Mouse (Mus musculus): ENCODE results near the gene Riox1.

The Riox1 gene

DNA sequence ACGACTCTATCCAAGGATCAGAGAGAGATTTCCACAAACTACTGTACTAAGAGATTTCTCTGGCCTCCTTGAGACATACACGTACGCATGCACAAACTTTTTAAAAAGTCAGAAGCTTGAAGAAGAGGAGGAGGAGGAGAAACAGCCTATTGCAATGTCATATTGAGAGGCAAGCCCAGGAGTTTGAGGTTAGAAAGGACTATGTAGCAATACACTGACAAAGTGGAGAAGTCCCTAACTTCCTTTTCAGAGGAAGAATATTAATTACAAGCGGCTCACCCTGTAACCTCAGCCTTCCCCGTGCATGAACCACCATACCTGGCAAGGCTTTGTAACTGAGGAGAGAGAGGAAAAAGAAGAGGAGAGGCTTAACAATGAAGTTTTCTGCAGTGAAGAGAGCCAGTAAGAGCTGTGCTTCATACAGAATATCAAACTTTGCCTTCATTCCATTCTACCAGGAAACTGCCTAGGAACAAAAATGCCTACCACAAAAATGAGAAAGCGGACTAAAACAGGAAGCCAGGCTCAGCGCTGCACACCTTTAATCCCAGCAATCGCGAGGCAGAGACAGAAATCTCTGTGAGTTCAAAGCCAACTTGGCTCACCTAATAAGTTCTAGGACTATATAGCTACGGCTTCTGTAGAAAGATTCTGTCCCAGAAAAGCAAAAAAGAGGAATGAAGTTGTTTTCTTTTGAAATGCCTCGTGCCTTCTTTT, 474 bp upstream of the Riox1 start:
- no peak for DNase-seq (ENCODE audit: low spot score)

DNA sequence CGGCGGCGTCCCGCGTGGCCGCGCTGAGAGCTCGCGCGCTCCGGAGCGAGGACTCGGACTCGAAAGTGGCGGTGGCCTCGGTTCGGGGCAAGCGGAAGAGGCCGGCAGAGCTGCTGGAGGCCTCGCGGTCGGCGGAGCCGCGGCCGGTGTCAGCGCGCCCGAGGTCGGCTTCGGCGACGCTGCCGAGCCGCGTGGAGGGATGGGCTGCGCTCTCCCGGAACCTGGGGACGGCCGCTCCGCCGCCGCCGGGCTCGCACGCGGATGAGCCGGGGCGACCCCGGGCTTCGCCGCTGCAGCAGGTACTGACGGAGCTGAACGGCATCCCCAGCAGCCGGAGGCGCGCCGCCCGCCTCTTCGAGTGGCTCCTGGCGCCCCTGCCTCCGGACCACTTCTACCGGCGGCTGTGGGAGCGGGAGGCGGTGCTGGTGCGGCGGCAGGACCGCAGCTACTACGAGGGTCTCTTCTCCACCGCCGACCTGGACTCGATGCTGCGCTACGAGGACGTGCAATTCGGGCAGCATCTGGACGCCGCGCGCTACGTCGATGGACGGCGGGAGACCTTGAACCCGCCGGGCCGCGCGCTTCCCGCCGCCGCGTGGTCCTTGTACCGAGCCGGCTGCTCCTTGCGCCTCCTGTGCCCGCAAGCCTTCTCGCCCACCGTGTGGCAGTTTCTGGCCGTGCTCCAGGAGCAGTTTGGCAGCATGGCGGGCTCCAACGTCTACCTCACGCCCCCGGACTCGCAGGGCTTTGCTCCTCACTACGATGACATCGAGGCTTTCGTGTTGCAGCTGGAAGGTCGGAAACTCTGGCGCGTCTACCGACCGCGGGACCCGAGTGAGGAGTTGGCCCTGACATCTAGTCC, 663 bp downstream of the Riox1 start:
- peak; percentile 60 for DNase-seq (ENCODE audit: low spot score)

DNA sequence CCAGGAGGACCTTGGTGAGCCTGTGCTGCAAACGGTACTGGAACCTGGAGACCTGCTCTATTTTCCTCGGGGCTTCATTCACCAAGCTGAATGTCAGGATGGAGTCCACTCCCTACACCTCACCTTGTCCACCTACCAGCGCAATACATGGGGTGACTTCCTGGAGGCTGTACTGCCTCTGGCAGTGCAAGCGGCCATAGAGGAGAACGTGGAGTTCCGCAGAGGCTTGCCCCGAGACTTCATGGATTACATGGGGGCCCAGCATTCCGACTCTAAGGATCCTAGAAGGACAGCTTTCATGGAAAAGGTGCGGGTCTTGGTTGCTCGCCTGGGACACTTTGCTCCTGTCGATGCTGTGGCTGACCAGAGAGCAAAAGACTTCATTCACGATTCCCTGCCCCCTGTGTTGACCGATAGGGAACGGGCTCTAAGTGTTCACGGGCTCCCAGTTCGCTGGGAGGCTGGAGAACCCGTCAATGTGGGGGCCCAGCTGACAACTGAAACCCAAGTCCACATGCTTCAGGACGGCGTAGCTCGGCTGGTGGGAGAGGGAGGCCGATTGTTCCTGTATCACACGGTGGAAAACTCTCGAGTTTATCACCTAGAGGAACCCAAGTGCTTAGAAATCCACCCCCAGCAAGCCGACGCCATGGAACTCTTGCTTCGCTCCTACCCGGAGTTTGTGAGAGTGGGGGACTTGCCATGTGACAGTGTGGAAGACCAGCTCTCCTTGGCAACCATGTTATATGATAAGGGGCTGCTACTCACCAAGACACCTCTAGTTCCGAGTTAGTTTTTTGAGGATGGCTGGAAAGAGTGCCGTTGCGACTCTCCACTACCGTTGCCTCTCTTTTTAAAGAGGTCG, 1.5 kb downstream of the Riox1 start:
- DNase-seq (ENCODE audit: low spot score), result no peak

DNA sequence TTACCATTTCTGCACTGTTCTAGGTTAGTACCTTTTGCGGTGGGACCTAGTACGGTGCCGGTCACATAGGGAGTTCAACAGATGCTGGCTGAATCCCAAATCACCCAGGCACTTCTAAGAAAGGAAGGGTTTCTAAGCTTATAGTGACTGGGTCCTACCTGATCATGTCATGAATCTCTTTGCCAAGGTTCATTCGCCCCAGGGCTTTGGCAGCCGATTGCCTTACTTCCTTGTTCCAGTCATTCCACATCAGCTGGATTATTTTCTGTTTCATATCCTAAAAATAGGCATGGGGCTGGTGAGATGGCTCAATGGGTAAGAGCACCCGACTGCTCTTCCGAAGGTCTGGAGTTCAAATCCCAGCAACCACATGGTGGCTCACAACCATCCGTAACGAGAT, 7.9 kb downstream of the Riox1 start:
- DNase-seq (ENCODE audit: low spot score), result no peak

DNA sequence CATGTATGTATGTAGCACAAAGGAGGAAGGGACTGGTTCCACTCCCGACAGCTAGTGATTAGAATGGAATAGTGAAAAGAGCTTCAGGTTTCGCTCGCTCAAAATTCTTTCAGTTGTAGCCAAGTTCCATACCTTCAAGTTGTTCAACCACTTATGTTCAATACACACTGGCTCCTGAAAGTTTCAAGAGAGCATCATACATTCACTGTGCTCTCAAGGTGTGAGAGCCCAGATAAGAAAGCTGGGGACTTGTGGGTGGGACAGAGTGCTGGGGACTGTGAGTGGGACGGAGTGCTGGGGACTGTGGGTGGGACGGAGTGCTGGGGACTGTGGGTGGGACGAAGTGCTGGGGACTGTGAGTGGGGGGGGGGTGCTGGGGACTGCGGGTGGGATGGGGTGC, 14.8 kb downstream of the Riox1 start:
- no peak for DNase-seq (ENCODE audit: low spot score)

DNA sequence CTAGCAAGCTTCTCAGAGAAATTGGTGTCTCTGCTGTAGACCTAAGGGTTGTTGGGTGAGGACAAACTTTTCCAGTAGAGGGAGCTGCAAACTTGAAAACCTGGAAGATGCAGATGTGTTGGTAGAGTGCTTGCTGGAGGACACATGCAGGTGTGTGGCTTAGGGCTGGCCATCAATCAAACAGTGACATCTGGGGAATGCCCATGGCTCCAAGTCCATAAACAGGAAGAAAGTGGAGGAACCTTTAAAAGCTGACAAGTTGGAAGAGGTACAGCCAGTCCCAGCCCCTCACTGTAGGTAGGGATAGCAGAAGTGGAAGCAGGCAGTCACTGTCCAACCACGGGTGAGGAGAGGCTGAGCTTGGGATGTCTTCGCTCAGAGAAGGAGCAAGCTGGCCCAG, 21.7 kb downstream of the Riox1 start:
- DNase-seq (ENCODE audit: low spot score), result no peak

DNA sequence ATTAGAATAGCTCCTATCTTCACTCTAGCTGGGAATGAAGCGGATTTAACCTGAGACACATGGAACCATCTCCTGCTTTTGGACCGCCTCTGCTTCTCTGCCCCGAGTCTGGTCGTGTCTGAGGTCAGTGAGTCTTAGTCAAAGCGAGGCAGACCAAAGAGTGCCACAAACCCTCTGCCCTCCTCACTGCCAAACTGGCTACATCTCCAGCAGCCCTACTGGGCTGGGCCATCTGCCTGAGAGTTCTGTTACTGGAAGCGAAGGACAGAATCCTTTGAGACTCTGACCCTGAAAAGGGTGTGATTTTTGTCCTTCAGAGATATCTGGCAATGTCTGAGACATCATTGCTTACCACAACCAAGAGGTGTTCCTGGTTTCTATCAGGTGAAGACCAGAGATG, 28.5 kb downstream of the Riox1 start:
- DNase-seq (ENCODE audit: low spot score), result no peak

DNA sequence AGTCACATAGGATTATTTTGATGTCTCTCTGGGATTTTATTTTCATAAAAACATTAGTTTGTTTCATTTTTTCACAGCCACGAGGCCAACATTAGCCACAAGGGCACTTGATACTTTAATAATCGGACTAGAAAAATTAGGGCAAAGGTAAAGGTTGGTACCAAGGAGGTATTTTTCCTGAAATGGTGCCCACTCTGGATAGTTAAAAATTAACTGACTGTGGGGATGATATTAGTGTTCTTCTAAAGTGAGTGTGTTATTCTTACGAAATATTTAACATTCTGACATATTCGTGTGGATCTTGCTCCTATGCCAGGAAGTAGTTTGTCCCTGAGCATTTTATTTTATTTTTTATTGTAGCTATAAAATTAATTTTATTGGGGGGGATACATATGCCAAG, 31.2 kb downstream of the Riox1 start:
- no peak for DNase-seq (ENCODE audit: low spot score)

DNA sequence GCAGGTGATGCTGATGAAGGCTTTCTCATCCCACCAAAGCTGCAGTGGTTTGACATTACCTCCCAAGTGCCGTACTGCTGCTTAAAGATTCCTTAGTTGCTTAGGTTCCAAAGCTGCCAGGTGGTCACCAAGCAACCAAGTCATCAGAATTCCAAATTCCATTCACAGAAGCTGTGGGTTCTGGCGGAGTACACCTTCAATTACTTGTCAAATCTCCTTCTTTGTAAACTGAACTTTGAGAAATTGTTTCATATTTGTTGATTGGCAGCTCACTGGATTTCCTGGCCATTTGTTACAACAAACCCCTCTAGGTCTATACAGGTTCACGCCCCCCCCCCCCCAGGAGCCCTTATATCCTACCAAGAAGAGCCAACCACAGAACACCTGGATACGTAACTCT, 34.3 kb downstream of the Riox1 start, which contains the start of gene Heatr4:
Heatr4 (minus strand) TSS at position 101 of the 400 bp plus-strand sequence.
- no peak for DNase-seq (ENCODE audit: low spot score)

DNA sequence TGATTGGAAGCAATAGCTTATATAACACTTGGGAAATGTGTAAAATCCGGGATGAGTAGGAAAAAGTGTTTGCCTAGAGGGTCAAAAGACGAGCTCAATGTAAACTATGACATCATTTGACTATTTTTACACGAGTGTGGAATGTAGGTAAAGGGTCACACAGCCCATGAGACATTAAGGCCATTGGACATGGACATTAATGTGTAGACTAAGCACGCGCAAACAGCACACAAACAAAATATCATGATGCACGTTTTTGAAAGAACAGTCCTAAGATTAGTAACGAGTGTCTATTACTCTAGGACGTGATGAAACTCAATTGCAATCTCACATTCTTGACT, 36.8 kb downstream of the Riox1 start:
- DNase-seq (ENCODE audit: low spot score), result no peak

DNA sequence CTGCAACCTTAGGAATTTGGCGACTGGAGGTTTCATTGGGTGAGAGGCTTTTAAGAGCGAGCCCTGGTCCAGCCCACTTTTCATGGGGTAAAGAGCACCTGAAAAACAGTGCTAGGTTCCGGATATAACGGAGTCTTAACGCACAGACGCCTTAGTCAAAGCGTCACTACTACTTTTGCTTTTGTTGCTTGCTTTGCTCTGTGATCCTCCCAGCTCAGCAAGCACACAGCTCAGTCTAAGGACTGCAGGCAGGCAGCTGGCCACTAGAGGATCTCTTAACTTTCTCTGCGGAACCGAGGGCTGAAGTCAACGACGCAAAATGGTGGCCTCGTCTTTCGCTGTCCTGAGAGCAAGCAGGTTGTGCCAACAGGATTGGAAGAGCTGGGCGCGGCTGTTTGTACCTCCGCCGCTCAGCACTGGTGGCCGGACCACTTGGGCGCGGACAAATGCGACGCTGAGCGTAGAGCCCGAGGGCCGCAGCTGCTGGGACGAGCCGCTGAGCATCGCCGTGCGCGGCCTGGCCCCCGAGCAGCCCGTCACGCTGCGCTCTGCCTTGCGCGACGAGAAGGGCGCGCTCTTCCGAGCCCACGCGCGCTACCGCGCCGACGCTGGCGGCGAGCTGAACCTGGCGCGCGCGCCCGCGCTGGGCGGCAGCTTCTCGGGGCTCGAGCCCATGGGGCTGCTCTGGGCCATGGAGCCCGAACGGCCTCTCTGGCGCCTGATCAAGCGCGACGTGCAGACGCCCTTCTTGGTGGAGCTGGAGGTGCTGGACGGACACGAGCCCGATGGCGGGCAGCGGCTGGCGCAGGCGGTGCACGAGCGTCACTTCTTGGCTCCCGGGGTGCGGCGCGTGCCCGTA, 37.4 kb downstream of the Riox1 start, which contains the start of gene Acot2:
Acot2 (plus strand) TSS at position 279 of the 859 bp plus-strand sequence.
- peak; percentile 72 for DNase-seq (ENCODE audit: low spot score)

DNA sequence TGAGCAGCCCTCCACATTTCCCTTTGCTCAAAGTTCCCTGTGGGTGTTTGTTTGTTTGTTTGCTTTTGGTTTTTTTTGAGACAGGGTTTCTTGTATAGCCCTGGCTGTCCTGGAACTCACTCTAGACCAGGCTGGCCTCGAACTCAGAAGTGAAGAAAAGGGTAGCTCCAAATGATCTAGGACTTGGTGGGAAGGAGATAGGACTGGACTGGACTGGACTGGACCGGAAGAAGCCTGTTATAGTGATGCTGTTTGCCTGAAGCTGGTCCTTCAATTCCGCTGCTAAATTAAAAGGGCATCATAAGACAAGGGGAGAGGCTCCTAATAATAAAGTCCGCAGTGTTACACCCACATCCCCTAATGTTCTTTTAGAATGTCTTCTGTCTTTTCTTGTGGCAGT, 38.1 kb downstream of the Riox1 start:
- no peak for DNase-seq (ENCODE audit: low spot score)

DNA sequence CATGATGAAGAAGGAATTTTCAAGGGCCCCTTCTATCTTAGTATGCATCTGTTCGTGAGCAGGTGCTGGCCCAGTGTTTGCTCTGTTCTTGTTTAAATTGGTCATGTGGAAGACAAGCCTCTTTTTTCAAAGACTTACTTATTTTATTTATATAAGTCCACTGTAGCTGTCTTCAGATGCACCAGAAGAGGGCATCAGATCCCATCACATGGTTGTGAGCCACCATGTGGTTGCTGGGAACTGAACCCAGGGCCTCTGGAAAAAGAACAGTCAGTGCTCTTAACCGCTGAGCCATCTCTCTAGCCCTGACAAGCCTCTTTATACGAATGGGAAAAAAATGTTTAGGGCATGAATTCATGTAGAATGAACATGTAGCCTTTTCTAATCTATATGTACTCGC, 39.0 kb downstream of the Riox1 start:
- no peak for DNase-seq (ENCODE audit: low spot score)

DNA sequence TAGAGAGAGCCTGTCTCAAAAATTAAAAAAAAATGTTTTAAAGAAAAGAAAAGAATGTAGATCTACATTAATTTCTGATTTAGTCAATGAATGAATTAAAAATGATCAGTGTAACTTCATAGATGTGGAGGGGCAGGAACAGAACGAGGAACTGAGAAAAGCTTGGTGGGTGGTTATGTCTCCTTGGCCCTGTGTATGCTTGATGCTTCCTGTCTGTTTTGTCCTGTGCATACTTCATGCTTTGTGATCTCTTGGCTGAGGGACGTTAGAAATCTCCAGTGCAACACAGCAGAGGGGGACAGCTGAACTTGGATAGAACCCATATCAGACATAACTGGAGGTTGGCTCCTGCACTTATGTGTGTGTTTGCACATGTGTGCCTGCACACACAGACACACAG, 46.8 kb downstream of the Riox1 start:
- no peak for DNase-seq (ENCODE audit: low spot score)

DNA sequence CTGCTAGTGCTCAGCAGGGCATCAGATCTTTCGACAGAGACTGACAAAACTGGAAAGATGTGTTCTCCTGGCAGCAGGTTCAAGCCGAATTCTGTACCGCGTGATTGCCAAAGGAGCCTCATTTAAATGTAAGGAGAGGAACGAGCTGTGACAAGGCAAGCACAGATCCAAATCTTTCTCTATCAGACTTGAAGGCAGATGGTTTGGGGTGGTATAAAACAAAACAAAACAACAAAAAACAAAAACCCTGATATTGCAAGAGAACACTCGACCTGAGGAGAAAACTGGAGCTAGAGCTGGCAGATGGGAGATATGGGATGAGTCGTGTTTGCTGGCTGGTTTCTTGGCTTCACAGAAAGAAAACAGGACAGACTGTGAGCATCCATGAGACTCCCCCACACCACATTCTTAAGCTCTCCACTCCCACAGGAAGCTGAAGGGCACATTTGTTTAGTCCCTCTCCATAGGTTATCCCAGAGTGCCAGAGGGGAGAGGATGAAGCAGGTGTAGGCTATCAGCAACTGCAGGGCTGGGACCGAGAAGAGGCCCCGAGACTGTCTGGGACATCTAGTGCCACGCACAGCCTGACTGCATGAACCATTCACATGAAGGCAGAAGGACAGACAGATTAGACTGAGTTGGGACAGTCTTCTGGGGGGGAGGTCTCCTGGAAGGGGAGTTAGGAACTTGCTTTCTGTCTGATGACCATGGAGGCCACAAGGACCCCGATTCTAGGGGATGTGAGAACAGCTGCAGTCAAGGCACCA, 48.1 kb downstream of the Riox1 start:
- DNase-seq (ENCODE audit: low spot score), result peak; percentile 59

DNA sequence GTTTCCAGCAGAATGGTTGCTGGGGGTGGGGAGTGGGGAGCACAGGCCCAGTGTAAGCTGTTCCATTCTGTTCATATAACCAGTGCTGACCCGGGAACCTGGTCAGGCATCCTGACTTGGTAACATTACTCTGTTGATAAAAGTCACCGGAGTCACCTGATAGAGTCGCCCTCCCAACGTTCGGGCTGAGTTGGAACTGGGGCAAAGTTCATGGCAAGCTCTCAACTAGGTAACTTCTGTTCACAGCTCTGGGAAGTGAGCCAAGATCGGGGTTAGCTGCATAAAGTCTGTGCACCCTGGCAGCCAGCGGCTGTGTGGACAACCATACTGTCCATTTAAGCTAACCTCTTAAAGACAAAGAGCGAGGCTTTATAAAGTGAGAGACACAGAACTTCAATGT, 48.8 kb downstream of the Riox1 start:
- peak; percentile 47 for DNase-seq (ENCODE audit: low spot score)

DNA sequence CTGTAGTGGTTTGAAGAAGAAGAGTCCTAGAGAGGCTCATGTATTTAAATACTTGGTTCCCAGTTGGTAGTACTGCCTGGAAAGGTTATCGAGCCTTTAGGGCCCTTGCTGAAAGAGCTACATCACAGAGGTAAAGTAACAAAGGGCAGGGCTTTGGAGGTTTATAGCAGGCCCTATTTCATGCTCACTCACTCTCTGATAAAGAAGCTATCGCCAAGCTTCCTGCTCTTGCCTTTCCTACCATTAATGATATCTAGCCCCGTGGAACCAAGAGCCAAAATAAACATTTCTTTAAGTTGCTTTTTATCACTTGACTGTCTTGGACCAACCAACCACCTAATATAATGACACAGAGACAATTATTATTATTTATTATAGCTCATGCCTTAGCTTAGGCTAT, 50.0 kb downstream of the Riox1 start:
- DNase-seq (ENCODE audit: low spot score), result no peak
